Mouse (Mus musculus): ENCODE measurements around the gene Ift46.

GRCm38 (mm10) chr9:44721877-44722186 is 45.9 kb upstream of the Ift46 start:
- TF ChIP-seq GATA1 (IDR thresholded peaks at IDR 0.05; ENCODE audit: borderline replicate concordance, low read length) (no peak), FLI1 (IDR thresholded peaks at IDR 0.05; ENCODE audit: low read length) (no peak)

Data from megakaryocyte, embryonic 14.5 days (primary cell).